Comparison of ENCODE assay signal across 21 mouse cellular contexts in the genomic region with DNA sequence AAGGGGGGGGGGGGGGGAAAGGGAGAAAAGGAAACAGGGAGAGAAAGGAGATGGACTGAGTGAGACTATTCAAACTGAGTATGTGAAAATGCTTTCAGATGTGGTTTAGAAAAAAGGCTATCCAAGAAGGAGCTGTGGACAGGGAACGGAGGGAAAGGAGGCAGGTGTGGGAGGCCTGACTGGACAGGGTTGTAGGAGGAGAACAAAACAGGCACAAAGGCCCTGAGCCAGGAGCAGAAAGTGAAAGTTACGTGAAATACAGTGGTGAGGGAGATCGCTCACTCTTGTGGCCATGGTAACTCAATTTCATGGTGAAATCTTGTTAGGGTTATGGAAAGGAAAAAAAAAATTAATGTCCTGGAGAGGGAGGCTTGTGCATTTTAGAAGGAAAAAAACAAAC.
"Had no signal": no experiment of that assay in that cellular context is flagged by ENCODE, and none has a peak within 500 bp of the region (broad histone marks: within the 10 kb centered on the region; RNA-seq: fewer than 3 reads in every experiment).

No protein-coding gene starts in this region.

- H3K27ac ChIP-seq: kidney, postnatal 0 days; layer of hippocampus, adult 2 months; limb, embryonic 12.5 days; limb, embryonic 15.5 days; liver, embryonic 14.5 days; lung, embryonic 15.5 days; midbrain, embryonic 10.5 days; midbrain, embryonic 13.5 days; neural tube, embryonic 12.5 days; neural tube, embryonic 15.5 days had no signal

- DNase-seq: kidney, adult 2 months; kidney, postnatal 25 days; layer of hippocampus, adult 9-11 months; left cerebral cortex, postnatal 4 days; liver, postnatal 0 days; lung, postnatal 10 days; lung, postnatal 36 days; thymus, adult 18-20 months; thymus, postnatal 36 days had no signal

- H3K4me3 ChIP-seq: layer of hippocampus, adult 2 months; limb, embryonic 12.5 days; limb, embryonic 15.5 days; lung, embryonic 15.5 days; megakaryocyte, embryonic 14.5 days; midbrain, embryonic 10.5 days; midbrain, embryonic 13.5 days; neural tube, embryonic 12.5 days; neural tube, embryonic 15.5 days had no signal

- ATAC-seq: intestine, postnatal 0 days; liver, postnatal 0 days; midbrain, embryonic 13.5 days had no signal
